Mouse (Mus musculus) hindbrain, embryonic 13.5 days (tissue): ENCODE measurements at regions not wholly inside any gene's neighbourhood (a gene's known extent, or its start where the extent isn't known, plus 50 kb on each side); places are given as distances from the start of the nearest gene placed in this dataset.
A peak's percentile ranks its signal among the peaks of the same experiment; 100 is the strongest.

Experiments
- ATAC-seq: fragments of 200-750 bp; cut with Nextera tagmentation; 2 replicates; pipeline ENCODE4 v1.8.0; 2017; ENCODE audit warnings: moderate TSS enrichment; ENCODE audit not compliant: low FRiP score
- H3K27ac ChIP-seq: fragments of 300-500 bp; sonication (generic); 2 replicates; pipeline ENCODE4 v1.5.1; 2015; ENCODE audit warnings: inconsistent platforms, mild to moderate bottlenecking, moderate library complexity
- H3K27me3 ChIP-seq: fragments of 300-500 bp; sonication (generic); 2 replicates; pipeline ENCODE4 v1.6.1; 2015; ENCODE audit warnings: mild to moderate bottlenecking, inconsistent platforms
- H3K36me3 ChIP-seq: fragments of 300-500 bp; sonication (generic); 2 replicates; pipeline ENCODE4 v1.6.1; 2015; ENCODE audit warnings: mild to moderate bottlenecking, inconsistent platforms
- H3K4me1 ChIP-seq: fragments of 300-500 bp; sonication (generic); replicated peaks from 2 replicates; pipeline ENCODE4 v1.6.1; 2015; ENCODE audit warnings: inconsistent platforms
- H3K4me2 ChIP-seq: fragments of 300-500 bp; sonication (generic); 2 replicates; pipeline ENCODE4 v1.6.1; 2015; ENCODE audit warnings: inconsistent platforms, mild to moderate bottlenecking, moderate library complexity
- H3K4me3 ChIP-seq: fragments of 300-500 bp; sonication (generic); 2 replicates; pipeline ENCODE4 v1.5.1; 2015; ENCODE audit warnings: mild to moderate bottlenecking, inconsistent platforms
- H3K9ac ChIP-seq: fragments of 300-500 bp; sonication (generic); 2 replicates; pipeline ENCODE4 v1.6.1; 2015; ENCODE audit warnings: mild to moderate bottlenecking, inconsistent platforms
- H3K9me3 ChIP-seq: fragments of 300-500 bp; sonication (generic); 2 replicates; pipeline ENCODE4 v1.6.1; 2016; ENCODE audit warnings: inconsistent platforms
- WGBS: fragments of 180-500 bp; shearing (Covaris S2); methylation state at CpG from one replicate; pipeline ENCODE4 v1.1.7; 2015; 5-methylcytosine and 5-hydroxymethylcytosine counted together

GRCm38 (mm10) chr5:74783906-74784305 is 81.2 kb upstream of the Lnx1 start:
- ATAC-seq: no peak
- H3K27me3 ChIP-seq: no peaks in the 10 kb centered on the region
- WGBS: 82% methylated on average over 9 of the region's 9 CpGs
- no peaks in the 10 kb centered on the region; the same call in 1 of the 2 replicates for H3K4me1 ChIP-seq
- H3K9ac ChIP-seq: no peak overlapping the region
- H3K36me3 ChIP-seq: no peaks in the 10 kb centered on the region
- H3K4me2 ChIP-seq: no peak overlapping the region
- no peaks in the 10 kb centered on the region for H3K9me3 ChIP-seq
- no peak overlapping the region for H3K4me3 ChIP-seq
- H3K27ac ChIP-seq: no peak overlapping the region

DNA sequence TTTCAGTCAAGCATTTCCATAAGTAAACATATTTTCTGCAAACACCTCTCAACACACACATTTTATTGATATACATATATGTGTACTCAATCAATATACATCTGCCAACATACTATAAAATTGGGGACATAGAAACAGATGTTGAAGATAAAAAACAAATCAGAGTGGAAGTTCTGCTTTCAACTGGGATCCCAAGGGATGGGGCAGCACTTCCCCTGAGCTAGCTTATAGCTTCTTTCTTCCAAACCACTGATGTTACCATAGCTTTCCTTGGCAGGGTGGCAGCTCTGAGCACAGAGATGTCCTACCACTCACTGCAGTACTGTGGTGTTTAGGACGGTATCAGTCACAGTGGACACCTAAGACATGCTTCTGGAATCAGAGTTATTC is 75.4 kb upstream of the Lnx1 start:
- no peaks in the 10 kb centered on the region; the same call in 1 of the 2 replicates for H3K4me1 ChIP-seq
- no peaks in the 10 kb centered on the region for H3K27me3 ChIP-seq
- no peak for ATAC-seq
- 86% methylated on average over 1 of the region's 1 CpGs for whole genome bisulfite sequencing
- no peak overlapping the region for H3K27ac ChIP-seq
- no peak overlapping the region for H3K4me3 ChIP-seq
- H3K9ac ChIP-seq: no peak overlapping the region
- H3K4me2 ChIP-seq: no peak overlapping the region
- no peaks in the 10 kb centered on the region for H3K36me3 ChIP-seq
- no peaks in the 10 kb centered on the region for H3K9me3 ChIP-seq

GRCm38 (mm10) chr5:74777381-74778075 is 74.8 kb upstream of the Lnx1 start:
- Histone ChIP-seq H3K27me3 (no peaks in the 10 kb centered on the region), H3K9ac (no peak overlapping the region), H3K4me1 (no peaks in the 10 kb centered on the region; the same call in 1 of the 2 replicates), H3K4me2 (no peak overlapping the region), H3K27ac (no peak overlapping the region), H3K9me3 (no peaks in the 10 kb centered on the region), H3K4me3 (no peak overlapping the region), H3K36me3 (no peaks in the 10 kb centered on the region)
- 87% methylated on average over 10 of the region's 10 CpGs for WGBS
- no peak for ATAC-seq

GRCm38 (mm10) chr5:74776081-74776480 is 73.4 kb upstream of the Lnx1 start:
- 90% methylated on average over 3 of the region's 3 CpGs for WGBS
- no peaks in the 10 kb centered on the region for H3K4me1 ChIP-seq

GRCm38 (mm10) chr5:74775596-74775995 is 72.9 kb upstream of the Lnx1 start:
- Histone ChIP-seq H3K36me3 (no peaks in the 10 kb centered on the region), H3K9ac (no peak overlapping the region), H3K4me3 (no peak overlapping the region), H3K27ac (no peak overlapping the region), H3K9me3 (no peaks in the 10 kb centered on the region), H3K4me2 (no peak overlapping the region), H3K27me3 (no peaks in the 10 kb centered on the region), H3K4me1 (no peaks in the 10 kb centered on the region)
- no peak for ATAC-seq
- WGBS: 91% methylated on average over 3 of the region's 3 CpGs

More at GRCm38 (mm10) chr5:74776081-74776480, 73.4 kb upstream of the Lnx1 start:
- H3K27me3 ChIP-seq: no peaks in the 10 kb centered on the region
- H3K36me3 ChIP-seq: no peaks in the 10 kb centered on the region
- H3K27ac ChIP-seq: no peak overlapping the region
- no peak overlapping the region for H3K4me2 ChIP-seq
- no peak overlapping the region for H3K9ac ChIP-seq
- H3K9me3 ChIP-seq: no peaks in the 10 kb centered on the region
- H3K4me3 ChIP-seq: no peak overlapping the region
- ATAC-seq: no peak

DNA sequence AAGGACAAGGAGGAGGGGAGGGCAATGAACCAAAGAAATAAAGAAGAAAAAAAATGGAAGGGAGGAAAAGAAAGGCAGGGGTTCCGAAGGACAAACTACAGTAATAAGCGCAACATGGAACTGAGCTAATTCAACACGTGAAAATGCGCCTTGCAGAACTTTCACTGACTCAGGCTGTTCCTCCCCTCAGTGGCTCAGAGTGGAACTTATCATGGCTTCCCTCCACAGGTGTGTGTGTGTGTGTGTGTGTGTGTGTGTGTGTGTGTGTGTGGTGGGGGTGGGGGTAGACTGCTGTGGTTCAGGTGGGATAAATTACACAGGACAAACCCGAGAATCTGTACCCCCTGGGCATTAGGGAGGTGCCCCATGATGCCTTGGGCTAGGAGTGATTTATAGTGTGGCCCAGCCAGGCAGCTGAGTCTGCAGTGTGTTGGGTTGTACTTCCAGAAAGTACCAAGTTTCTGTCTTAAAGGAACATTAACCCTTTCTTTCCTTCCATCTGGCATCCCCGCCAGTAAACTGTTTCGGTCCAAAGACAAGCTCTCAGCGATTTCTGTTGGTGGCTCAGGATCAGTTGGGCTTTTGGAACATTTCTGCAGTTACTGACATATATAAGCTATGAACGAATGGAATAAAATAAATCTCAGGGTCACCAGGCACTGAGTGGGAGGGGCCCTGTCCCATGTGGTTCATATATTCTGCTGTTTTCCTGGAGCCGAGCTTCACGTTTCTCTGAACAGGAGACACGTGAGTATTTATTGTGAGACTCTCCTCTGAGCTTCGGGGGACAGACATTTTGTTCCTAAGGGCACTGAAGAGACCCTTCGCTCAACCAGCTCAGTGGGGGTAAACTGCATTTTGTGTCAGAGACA is 71.1 kb upstream of the Lnx1 start:
- Histone ChIP-seq H3K4me3 (no peak overlapping the region), H3K27ac (no peak overlapping the region), H3K9ac (no peak overlapping the region), H3K9me3 (no peaks in the 10 kb centered on the region), H3K4me1 (no peaks in the 10 kb centered on the region), H3K4me2 (no peak overlapping the region), H3K27me3 (no peaks in the 10 kb centered on the region), H3K36me3 (no peaks in the 10 kb centered on the region)
- WGBS: 87% methylated on average over 14 of the region's 14 CpGs
- no peak for ATAC-seq

DNA sequence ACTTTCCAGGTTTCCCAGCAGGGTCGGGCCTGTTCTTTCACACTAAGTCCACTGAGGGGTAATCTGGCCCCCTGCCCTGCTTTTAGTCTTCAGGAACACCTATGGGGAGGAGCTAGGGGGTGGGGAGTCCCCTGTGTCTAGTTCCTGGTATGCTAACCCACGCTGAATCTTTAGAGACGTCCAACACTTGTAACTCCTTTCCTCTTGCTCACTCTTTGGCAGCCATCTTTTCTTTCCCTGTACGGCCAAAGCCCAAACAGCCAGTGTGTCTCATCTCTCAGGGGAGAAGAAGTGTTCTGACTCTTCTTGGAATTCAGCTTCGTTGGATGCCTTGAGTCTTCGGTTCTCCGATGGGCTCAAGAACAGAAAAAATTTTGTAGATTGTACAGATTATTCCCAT is 68.4 kb upstream of the Lnx1 start:
- no peaks in the 10 kb centered on the region for H3K9me3 ChIP-seq
- no peak overlapping the region for H3K4me2 ChIP-seq
- 87% methylated on average over 7 of the region's 7 CpGs for WGBS
- ATAC-seq: no peak
- peaks cover under 1% of the 10 kb centered on the region; the same call in 1 of the 2 replicates for H3K4me1 ChIP-seq
- H3K4me3 ChIP-seq: no peak overlapping the region
- no peak overlapping the region for H3K27ac ChIP-seq
- no peak overlapping the region for H3K9ac ChIP-seq
- H3K36me3 ChIP-seq: no peaks in the 10 kb centered on the region
- no peaks in the 10 kb centered on the region for H3K27me3 ChIP-seq

DNA sequence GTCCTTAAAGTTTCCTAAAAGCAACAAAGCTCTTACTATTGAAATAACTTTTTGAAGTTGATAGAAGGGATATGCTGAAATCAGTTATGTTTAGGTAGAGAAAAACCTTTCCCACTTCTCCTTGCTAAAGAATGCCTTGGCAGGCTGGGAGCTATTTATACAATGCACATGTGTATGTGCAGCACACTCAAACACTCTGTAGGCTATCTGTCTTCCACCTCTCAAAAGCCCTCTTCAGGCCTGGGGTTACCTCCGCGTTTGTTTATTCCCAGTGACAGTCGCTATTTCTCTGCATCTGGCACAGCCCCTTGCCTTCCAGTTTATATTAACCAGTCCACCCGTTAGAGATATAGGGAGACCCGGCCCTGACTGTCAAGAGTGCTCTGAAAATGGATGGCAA is 66.3 kb upstream of the Lnx1 start:
- 72% methylated on average over 5 of the region's 5 CpGs for WGBS
- H3K27me3 ChIP-seq: no peaks in the 10 kb centered on the region
- H3K4me2 ChIP-seq: no peak overlapping the region
- ATAC-seq: no peak
- H3K4me1 ChIP-seq: peaks cover 16% of the 10 kb centered on the region; the same call in 1 of the 2 replicates
- H3K9me3 ChIP-seq: no peaks in the 10 kb centered on the region
- H3K9ac ChIP-seq: no peak overlapping the region
- no peak overlapping the region for H3K4me3 ChIP-seq
- no peak overlapping the region for H3K27ac ChIP-seq
- no peaks in the 10 kb centered on the region for H3K36me3 ChIP-seq

DNA sequence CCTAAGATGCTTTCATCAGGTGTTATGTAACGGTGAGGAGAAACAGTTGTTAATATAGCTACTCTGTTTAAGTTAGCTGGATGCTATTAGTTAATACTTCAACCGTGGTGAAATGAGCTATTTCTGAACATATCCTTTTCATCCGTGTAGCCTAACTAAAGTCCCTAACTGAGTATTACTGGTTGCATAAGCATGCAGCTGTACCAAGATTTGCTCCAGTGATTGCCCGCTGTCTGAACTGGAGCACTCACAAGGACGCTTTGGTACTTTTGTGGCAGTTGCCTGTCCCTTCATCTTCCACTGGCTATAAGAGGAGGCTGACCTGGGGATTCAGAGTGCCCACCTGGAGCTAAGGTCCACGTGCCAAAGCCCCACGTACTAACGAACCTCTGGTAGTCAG is 65.3 kb upstream of the Lnx1 start:
- Histone ChIP-seq H3K9ac (no peak overlapping the region), H3K9me3 (no peaks in the 10 kb centered on the region), H3K36me3 (no peaks in the 10 kb centered on the region), H3K4me2 (no peak overlapping the region), H3K4me1 (peaks cover 16% of the 10 kb centered on the region; the same call in 1 of the 2 replicates), H3K27me3 (no peaks in the 10 kb centered on the region), H3K27ac (no peak overlapping the region), H3K4me3 (no peak overlapping the region)
- ATAC-seq: no peak
- 85% methylated on average over 8 of the region's 8 CpGs for WGBS

DNA sequence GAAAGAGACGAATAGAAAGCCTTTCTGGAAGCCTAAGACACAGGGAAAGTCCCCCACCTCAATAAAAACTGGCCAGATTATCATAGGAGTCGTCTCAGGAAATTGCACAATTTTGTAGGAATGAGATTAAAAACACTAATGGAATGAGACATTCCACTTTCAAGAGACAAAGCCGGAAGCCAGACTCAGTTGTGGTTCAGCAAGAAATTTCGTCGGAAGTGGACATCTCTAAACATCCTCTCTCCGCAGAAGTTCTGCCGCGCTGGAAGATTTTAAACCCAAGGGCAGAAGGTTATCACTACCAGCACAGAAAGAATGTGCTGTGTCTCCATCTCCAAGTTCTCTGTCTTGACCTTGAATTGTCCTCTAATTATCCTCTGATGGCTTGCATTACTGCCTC is 63.5 kb upstream of the Lnx1 start:
- 85% methylated on average over 8 of the region's 8 CpGs for WGBS
- H3K27ac ChIP-seq: peak overlapping the region; percentile 44; the same call in 1 of the 2 replicates
- no peaks in the 10 kb centered on the region for H3K9me3 ChIP-seq
- H3K36me3 ChIP-seq: no peaks in the 10 kb centered on the region
- H3K9ac ChIP-seq: no peak overlapping the region
- no peak for ATAC-seq
- H3K4me3 ChIP-seq: no peak overlapping the region
- no peaks in the 10 kb centered on the region for H3K27me3 ChIP-seq
- H3K4me2 ChIP-seq: no peak overlapping the region
- peaks cover 16% of the 10 kb centered on the region; the same call in 1 of the 2 replicates for H3K4me1 ChIP-seq

DNA sequence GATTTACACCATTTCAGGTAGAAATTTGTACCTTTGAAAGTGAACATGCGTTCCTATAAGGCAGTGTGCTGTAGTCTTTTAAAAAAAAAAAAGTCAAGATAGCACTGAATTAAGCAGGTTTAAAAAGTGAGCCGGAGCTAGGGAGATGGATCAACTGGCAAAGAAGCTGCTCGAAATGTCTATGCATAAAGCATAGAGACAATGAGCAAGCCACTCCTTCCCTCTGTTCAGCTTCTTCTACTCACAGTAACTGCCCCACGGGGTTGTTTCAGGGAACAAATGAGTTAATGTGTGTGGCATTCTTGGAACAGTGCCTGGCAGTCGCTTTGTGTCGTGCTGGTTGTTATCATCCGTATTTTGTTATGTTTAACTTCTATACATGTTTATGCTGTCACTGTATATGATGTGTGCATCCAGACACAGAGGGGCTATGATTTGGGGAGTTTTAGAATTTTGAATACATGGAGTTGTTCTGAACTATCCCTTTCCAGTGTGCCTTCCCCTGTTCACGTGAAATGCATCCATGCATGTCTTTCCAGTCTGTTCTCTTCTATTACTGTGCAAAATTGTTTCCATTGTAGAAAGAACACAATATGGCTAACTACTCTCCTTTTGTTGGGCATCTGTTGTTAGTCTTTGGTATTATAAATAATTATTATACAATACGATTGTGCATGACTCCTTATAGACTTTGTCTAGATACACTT is 62.5 kb upstream of the Lnx1 start:
- Histone ChIP-seq H3K4me2 (no peak overlapping the region), H3K4me3 (no peak overlapping the region), H3K27me3 (no peaks in the 10 kb centered on the region), H3K4me1 (peaks cover 16% of the 10 kb centered on the region; the same call in 1 of the 2 replicates), H3K36me3 (no peaks in the 10 kb centered on the region), H3K9ac (no peak overlapping the region), H3K27ac (peak overlapping the region; percentile 35; the same call in 1 of the 2 replicates), H3K9me3 (no peaks in the 10 kb centered on the region)
- ATAC-seq: no peak
- 31% methylated on average over 9 of the region's 9 CpGs for WGBS

GRCm38 (mm10) chr5:74757557-74757956 is 54.8 kb upstream of the Lnx1 start:
- no peak overlapping the region for H3K4me2 ChIP-seq
- H3K9ac ChIP-seq: no peak overlapping the region
- ATAC-seq: no peak
- WGBS: 91% methylated on average over 5 of the region's 5 CpGs
- H3K36me3 ChIP-seq: no peaks in the 10 kb centered on the region
- H3K4me1 ChIP-seq: no peaks in the 10 kb centered on the region
- H3K9me3 ChIP-seq: no peaks in the 10 kb centered on the region
- H3K27ac ChIP-seq: no peak overlapping the region
- no peaks in the 10 kb centered on the region for H3K27me3 ChIP-seq
- H3K4me3 ChIP-seq: no peak overlapping the region
